Mouse (Mus musculus) gastrocnemius, postnatal 14 days (tissue): ENCODE measurements around the gene BC051665. TPM values are rescaled to one million over a fixed set of nuclear protein-coding genes. Genes with fewer than 3 reads are reported as not detected.

Source experiments
- DNase-seq: peaks from one replicate; pipeline ENCODE4 v3.0.0; 2021; ENCODE audit warnings: mixed read lengths
- intact Hi-C: fragments of 180-260 bp; cut with DNase I; formaldehyde crosslinking; loops from one replicate; pipeline ENCODE4 v1.15.1; 2025; ENCODE audit warnings: low total_unique reads
- total RNA-seq, 2 experiments: library from RNA; stranded (reverse); gene quantifications; 2 replicates each; pipeline ENCODE4 v1.2.3; 2021

The BC051665 gene
- total RNA-seq, 2 experiments from 2014 or later: not detected

- DNase-seq: no peak
- intact Hi-C loops: no loop called here
These were observed 40.8 kb downstream of the BC051665 start for GRCm38 (mm10) chr13:60745358-60745757.

GRCm38 (mm10) chr13:60744736-60745135, 41.4 kb downstream of the BC051665 start:
- DNase-seq: no peak
- intact Hi-C loops: no loop called here

DNA sequence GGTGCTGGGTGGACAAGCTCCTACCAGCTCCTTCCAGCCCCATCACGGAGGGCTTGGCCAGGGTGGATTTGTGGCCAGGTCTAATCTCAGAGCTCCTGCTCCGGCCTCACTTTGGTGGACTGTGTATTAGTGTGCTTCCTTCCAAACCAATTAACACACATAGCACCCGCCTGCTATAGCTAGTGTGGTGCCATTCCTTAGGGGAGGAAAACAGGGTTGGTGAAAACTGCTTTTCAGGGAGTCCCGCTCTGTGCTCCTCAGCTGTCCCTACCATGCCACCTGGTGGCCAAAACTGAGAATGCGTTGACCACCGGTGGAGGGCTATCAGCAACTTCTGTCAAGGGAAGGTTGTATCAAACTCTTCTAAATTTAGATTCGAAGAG, 42.1 kb downstream of the BC051665 start:
- intact Hi-C loops: no loop called here
- DNase-seq: peak; percentile 85

DNA sequence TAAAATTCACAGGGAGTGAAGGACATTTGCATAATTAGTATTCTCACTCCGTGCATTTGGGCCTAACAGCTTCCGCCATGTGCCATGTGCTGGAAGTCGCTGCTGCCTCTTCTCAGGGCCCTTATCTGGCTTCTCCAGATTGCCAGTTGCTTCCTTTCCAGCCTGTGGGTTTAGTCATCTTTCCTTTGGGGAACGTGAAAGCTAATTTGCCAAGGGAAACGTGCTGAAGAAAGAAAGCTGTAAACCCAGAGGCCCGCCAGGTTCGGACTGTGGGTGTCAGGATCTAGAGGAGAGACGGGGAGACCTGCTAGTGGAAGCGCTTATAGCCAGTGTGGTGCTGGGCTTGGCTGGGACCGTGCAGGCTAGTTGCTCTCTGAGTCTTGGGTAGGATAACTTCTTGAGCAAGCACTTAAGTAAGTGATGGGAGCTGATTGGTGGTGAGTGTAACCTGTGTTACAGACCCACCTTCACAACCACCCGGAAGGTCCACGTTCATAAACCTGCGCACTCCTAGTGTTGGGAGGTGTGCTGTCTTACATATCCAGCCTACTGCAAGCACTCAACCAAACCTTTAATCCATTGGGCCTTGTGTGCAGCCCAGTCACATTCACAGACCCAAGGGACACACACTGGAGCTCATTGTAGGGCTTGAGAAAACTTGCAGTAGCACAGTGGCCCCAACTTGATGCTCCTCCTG, 42.6 kb downstream of the BC051665 start:
- no peak for DNase-seq
- intact Hi-C loops: no loop called here

DNA sequence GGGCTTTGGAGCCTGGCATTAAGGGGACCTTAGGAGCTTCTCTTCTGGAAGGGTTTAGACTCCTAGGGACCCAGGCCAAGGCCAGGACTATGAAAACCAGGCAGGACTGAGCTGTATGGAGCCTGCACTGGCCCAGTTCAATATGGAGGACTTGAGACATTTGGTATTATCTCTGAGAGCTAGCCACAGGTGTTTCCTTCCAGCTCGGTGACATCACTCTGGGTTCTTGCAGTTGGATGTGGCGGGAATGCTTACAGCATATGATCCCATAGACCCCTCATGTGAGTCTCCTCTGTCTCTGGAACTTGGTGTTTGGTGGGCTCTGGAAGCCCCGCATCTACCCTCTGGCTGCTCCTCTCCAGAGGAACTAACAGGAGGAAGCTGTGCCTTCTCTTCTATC, 43.6 kb downstream of the BC051665 start:
- no peak for DNase-seq
- intact Hi-C loops: no loop called here

DNA sequence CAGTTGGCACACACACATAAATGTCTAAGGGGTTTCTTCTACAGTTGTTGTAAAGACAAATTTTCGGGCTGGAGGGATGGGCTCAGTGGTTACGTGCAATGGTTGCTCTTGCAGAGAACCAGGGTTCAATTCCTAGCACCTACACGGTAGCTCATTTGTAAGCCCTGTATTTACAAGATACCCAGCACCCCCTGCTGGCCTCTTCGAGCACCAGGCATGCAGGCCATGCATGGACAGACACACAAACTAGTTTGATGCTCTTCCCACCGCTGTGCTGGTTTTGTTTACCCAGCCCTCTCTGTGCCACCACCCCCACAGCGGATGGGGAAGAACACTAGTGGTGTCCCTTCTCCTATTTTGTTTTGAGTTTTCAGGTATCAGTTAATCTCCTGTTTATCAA, 45.9 kb downstream of the BC051665 start:
- intact Hi-C loops: loop anchor here (2.0 kb wide), 1 partner anchor 261 kb away; no protein-coding TSS in a partner anchor
- no peak for DNase-seq

DNA sequence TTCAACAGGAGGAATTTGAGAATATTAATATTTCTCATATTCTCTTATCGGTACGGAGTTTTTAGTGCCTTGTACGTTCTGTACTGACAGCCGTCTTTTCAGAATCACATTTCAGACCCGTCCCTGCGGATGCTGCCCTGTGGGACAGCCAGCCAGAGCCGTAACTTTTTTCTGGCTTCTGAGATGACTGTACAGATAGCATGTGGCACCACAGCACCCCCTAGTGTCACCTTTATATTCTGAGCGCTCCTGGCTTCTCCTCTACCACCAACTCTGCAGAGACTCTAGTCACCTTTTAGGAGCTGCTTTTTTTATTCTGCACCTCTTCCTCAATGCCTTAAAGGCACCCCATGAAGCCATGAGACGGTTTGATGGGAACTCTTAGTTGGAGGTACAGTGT, 47.7 kb downstream of the BC051665 start:
- intact Hi-C loops: loop anchor here (5.0 kb wide), 1 partner anchor 136 kb away; the partner anchor contains the start of gene Dapk1

GRCm38 (mm10) chr13:60737632-60738324, 48.4 kb downstream of the BC051665 start:
- peak; percentile 88 for DNase-seq
- intact Hi-C loops: loop anchor here (5.0 kb wide), 1 partner anchor 135 kb away; the partner anchor contains the start of gene Dapk1

More for the DNA sequence above, 47.7 kb downstream of the BC051665 start:
- DNase-seq: peak; percentile 72

- DNase-seq: no peak
- intact Hi-C loops: loop anchor here (5.0 kb wide), 1 partner anchor 134 kb away; the partner anchor contains the start of gene Dapk1
These were observed 49.6 kb downstream of the BC051665 start for GRCm38 (mm10) chr13:60736421-60737105.

- intact Hi-C loops: loop anchor here (5.0 kb wide), 1 partner anchor 133 kb away; the partner anchor contains the start of gene Dapk1
- no peak for DNase-seq
These were observed 50.9 kb downstream of the BC051665 start for GRCm38 (mm10) chr13:60735306-60735705.

Other genes starting within 250 kb of the BC051665 start
- 10 to 100 TPM; 12.4 to 13.8 TPM for gene Dapk1, start 184.4 kb downstream of the BC051665 start, total RNA-seq
- not detected for gene Ctsll3, start 16.5 kb upstream of the BC051665 start, total RNA-seq
- gene 4930486L24Rik, start 78.1 kb upstream of the BC051665 start, total RNA-seq: under 1 TPM in 1 of 2 experiments, not detected in 1; 0.51 TPM
- gene Gm49392, start 110.5 kb upstream of the BC051665 start, total RNA-seq: under 1 TPM in 1 of 2 experiments, not detected in 1; 0.66 TPM
- 1 to 10 TPM; 2.0 to 3.8 TPM for gene Ctla2b, start 111.1 kb upstream of the BC051665 start, total RNA-seq
- not detected for gene Tpbpb, start 118.5 kb upstream of the BC051665 start, total RNA-seq
- gene Gm49393, start 149.2 kb upstream of the BC051665 start, total RNA-seq: not detected
- gene Gm49391, start 150.2 kb upstream of the BC051665 start, total RNA-seq: 1 to 10 TPM in 1 of 2 experiments, under 1 TPM in 1; 0.76 to 2.7 TPM
- 10 to 100 TPM; 24.7 to 73.3 TPM for gene Ctla2a, start 150.3 kb upstream of the BC051665 start, total RNA-seq
- gene Tpbpa, start 155.6 kb upstream of the BC051665 start, total RNA-seq: not detected
- not detected for gene Ctsj, start 219.6 kb upstream of the BC051665 start, total RNA-seq